Mouse (Mus musculus) heart, embryonic 14.5 days (tissue): ENCODE results near the gene Inafm2. TPM values are rescaled to one million over a fixed set of nuclear protein-coding genes. Genes with fewer than 3 reads are reported as not detected.

Experiments
- ATAC-seq: fragments of 200-750 bp; cut with Nextera tagmentation; 2 replicates; pipeline ENCODE4 v1.8.0; 2017; ENCODE audit warnings: low read depth, moderate TSS enrichment; ENCODE audit not compliant: insufficient number of reproducible peaks, insufficient read depth, low FRiP score
- H3K27ac ChIP-seq, 2 experiments: fragments of 200-500 bp in 1 of 2; fragments of 300-500 bp in 1 of 2; sonication (generic) in 1 of 2; replicated peaks in 1 of 2; 2 replicates each; pipeline ENCODE4 v1.5.1; 2012 to 2014; ENCODE audit warnings: low read depth in 2 of 2, low read length in 2 of 2, control low read depth in 1 of 2, mild to moderate bottlenecking in 1 of 2, mixed read lengths in 1 of 2; ENCODE audit not compliant: control insufficient read depth in 1 of 2, insufficient read depth in 1 of 2
- H3K27me3 ChIP-seq: fragments of 300-500 bp; sonication (generic); 2 replicates; pipeline ENCODE4 v1.6.1; 2014; ENCODE audit warnings: mild to moderate bottlenecking, low read length, control low read depth; ENCODE audit not compliant: control insufficient read depth, insufficient read depth
- H3K36me3 ChIP-seq: fragments of 300-500 bp; sonication (generic); 2 replicates; pipeline ENCODE4 v1.6.1; 2014; ENCODE audit warnings: mild to moderate bottlenecking, control low read depth, low read length, mixed read lengths; ENCODE audit not compliant: control insufficient read depth, insufficient read depth
- H3K4me1 ChIP-seq, 2 experiments: fragments of 200-500 bp in 1 of 2; fragments of 300-500 bp in 1 of 2; sonication (generic) in 1 of 2; 2 replicates each; pipeline ENCODE4 v1.6.1; 2012 to 2014; ENCODE audit warnings: low read length in 2 of 2, control low read depth in 1 of 2, mixed read lengths in 1 of 2; ENCODE audit not compliant: control insufficient read depth in 2 of 2, insufficient read depth in 2 of 2
- H3K4me2 ChIP-seq: fragments of 300-500 bp; sonication (generic); 2 replicates; pipeline ENCODE4 v1.6.1; 2014; ENCODE audit warnings: mild to moderate bottlenecking, low read length
- H3K4me3 ChIP-seq, 2 experiments: fragments of 200-500 bp in 1 of 2; fragments of 300-500 bp in 1 of 2; sonication (generic) in 1 of 2; 2 replicates each; pipeline ENCODE4 v1.5.1; 2012 to 2014; ENCODE audit warnings: low read length in 2 of 2, mild to moderate bottlenecking in 2 of 2, control low read depth in 1 of 2, low read depth in 1 of 2, moderate library complexity in 1 of 2; ENCODE audit not compliant: control insufficient read depth in 1 of 2, insufficient read depth in 1 of 2
- H3K9ac ChIP-seq: fragments of 300-500 bp; sonication (generic); 2 replicates; pipeline ENCODE4 v1.6.1; 2014; ENCODE audit warnings: mild to moderate bottlenecking, low read length
- H3K9me3 ChIP-seq: fragments of 300-500 bp; sonication (generic); 2 replicates; pipeline ENCODE4 v1.6.1; 2016; ENCODE audit warnings: low read length, control low read depth; ENCODE audit not compliant: control insufficient read depth
- WGBS: fragments of 180-500 bp; shearing (Covaris S2); extraction: QIAGEN DNeasy Blood & Tissue Kit; methylation state at CpG from one replicate; pipeline ENCODE4 v1.1.7; 2014; 5-methylcytosine and 5-hydroxymethylcytosine counted together
- polyA plus RNA-seq: library from polyadenylated mRNA; unstranded; fragments of >200 nt; fragmentation: Nextera tagmentation; extraction: Ambion mirVana; gene quantifications from 2 replicates; pipeline ENCODE4 v1.2.1, GENCODE M21; 2014

Gene Inafm2
- polyA plus RNA-seq, 1 experiment from 2014 or later, result 64.4 TPM

DNA sequence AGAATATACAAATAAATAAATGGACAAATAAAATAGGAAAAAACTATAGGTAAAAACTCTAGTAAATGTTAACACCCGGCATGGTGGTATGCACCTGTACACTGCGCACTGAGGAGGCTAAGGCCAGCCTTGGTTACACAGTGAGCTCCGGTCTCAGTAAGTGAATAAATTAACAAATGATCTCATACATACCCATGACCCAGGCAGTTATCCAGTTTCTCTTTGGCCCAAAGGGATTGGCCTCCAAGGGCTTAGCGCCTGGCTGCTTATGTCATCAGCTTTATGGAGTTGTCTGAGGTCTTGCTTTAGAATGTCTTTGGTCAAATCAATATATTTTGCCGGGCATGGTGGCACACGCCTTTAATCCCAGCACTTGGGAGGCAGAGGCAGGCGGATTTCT lies 38.1 kb downstream of the Inafm2 start:
- H3K27ac ChIP-seq, result no peak overlapping the region
- no peaks in the 10 kb centered on the region for H3K36me3 ChIP-seq
- no peak overlapping the region for H3K4me3 ChIP-seq
- H3K9ac ChIP-seq, result no peak overlapping the region
- H3K9me3 ChIP-seq, result no peaks in the 10 kb centered on the region
- no peak overlapping the region for H3K4me2 ChIP-seq
- no peak for ATAC-seq
- peaks cover 3 to 11% of the 10 kb centered on the region in 2 experiments; a peak in 3 of 4 replicates for H3K4me1 ChIP-seq
- peaks cover 11% of the 10 kb centered on the region for H3K27me3 ChIP-seq
- 87% methylated on average over 7 of the region's 7 CpGs for WGBS

DNA sequence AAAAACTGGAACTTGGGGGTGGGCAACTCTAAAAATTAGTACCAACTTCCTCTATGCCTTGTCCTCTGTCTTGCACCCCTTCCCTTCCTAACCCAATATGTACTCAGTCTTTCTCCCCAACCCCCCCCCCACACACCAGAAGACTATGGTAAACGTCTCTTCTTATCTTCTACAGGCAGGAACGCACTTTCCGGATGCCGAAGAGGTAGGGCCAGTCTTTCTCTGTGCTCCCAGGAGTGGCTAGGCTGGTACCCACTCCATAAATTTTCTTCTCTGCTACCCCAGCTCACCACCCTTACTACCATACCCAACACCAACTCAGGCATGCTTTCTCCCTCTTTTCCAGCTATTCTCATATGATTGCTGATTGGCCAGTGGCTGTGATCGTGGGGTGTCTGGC lies 41.0 kb downstream of the Inafm2 start:
- Histone ChIP-seq H3K9me3 (no peaks in the 10 kb centered on the region), H3K27ac (no peak overlapping the region), H3K4me2 (no peak overlapping the region), H3K4me1 (peaks cover 9 to 12% of the 10 kb centered on the region in 2 experiments), H3K4me3 (no peak overlapping the region), H3K27me3 (peaks cover 8% of the 10 kb centered on the region), H3K9ac (no peak overlapping the region), H3K36me3 (no peaks in the 10 kb centered on the region)
- 51% methylated on average over 5 of the region's 5 CpGs for WGBS
- no peak for ATAC-seq

- Histone ChIP-seq H3K27ac (no peak overlapping the region), H3K36me3 (no peaks in the 10 kb centered on the region), H3K4me1 (peaks cover 9 to 12% of the 10 kb centered on the region in 2 experiments), H3K9me3 (no peaks in the 10 kb centered on the region), H3K27me3 (peaks cover 8% of the 10 kb centered on the region), H3K9ac (no peak overlapping the region), H3K4me2 (no peak overlapping the region), H3K4me3 (no peak overlapping the region)
- ATAC-seq, result no peak
- 88% methylated on average over 11 of the region's 11 CpGs for WGBS
Measured at GRCm38 (mm10) chr2:118789501-118789900, 43.9 kb downstream of the Inafm2 start.

- ATAC-seq, result no peak
- Histone ChIP-seq H3K27ac (no peak overlapping the region), H3K36me3 (no peaks in the 10 kb centered on the region), H3K9me3 (no peaks in the 10 kb centered on the region), H3K9ac (no peak overlapping the region; the same call in 1 of the 2 replicates), H3K4me3 (peak overlapping the region in 1 of 2 experiments; percentile 25; a peak in 2 of 4 replicates), H3K4me1 (peaks cover 9 to 12% of the 10 kb centered on the region in 2 experiments), H3K27me3 (peaks cover 8% of the 10 kb centered on the region), H3K4me2 (peak overlapping the region; percentile 59)
- WGBS, result 52% methylated on average over 12 of the region's 12 CpGs
Measured at GRCm38 (mm10) chr2:118790221-118790550, 44.6 kb downstream of the Inafm2 start.

DNA sequence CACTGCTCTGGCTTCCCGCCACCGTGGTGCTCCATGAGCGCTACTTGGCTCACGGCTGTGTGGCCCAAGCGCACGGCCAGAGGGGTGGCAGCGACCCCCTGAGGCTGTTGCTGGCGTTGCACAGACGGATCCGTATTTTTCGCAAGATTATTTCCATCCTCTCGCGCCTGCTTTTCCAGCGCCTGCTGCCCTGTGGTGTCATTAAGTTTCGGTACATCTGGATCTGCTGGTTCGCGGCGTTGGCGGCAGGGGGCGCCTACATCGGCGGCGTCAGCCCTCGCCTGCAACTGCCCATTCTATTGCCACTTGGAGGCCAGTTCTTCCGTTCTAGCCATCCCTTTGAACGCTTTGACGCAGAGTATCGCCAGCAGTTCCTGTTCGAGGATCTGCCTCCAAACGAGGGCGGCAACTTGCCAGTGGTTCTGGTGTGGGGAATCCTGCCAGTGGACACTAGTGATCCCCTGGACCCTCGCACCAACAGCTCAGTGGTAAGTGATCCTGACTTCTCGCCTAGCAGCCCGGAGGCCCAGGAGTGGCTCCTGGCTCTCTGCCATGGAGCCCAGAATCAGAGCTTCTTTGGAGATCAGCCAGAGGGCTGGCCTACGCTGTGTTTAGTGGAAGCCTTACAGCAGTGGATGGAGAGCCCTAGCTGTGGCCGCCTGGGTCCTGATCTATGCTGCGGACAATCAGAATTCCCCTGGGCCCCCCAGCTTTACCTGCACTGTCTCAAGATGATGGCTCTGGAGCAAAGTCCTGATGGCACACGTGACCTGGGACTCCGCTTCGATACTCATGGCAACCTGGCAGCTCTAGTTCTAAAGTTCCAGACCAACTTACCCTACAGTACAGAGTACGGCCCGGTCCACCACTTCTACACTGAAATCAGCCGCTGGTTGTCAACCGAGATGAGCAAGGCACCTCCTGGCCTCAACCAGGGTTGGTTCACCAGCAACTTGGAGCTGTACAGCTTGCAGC lies 45.3 kb downstream of the Inafm2 start:
- Histone ChIP-seq H3K27me3 (peaks cover 8% of the 10 kb centered on the region), H3K9ac (no peak overlapping the region; the same call in 1 of the 2 replicates)

DNA sequence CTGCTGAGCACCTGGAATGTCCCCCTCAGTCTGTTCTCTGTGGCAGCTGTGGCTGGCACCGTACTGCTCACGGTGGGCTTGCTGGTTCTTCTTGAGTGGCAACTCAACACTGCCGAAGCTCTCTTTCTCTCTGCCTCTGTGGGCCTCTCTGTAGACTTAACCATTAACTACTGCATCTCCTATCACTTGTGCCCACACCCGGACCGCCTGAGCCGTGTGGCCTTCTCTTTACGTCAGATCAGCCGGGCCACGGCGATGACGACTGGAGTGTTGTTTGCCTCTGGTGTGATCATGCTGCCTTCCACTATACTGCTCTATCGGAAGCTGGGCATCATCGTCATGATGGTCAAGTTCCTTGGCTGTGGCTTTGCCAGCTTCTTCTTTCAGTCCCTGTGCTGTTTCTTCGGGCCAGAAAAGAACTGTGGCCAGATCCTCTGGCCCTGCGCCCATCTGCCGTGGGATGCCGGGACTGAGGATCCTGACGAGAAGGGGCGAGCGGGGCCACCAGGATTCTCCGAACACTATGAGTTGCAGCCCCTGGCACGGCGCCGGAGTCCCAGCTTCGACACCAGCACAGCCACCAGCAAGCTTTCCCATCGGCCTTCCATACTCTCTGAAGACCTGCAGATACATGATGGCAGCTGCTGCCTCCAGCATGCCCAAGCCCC lies 46.2 kb downstream of the Inafm2 start:
- H3K27me3 ChIP-seq, result peaks cover 8% of the 10 kb centered on the region
- no peak overlapping the region for H3K4me2 ChIP-seq
- 91% methylated on average over 26 of the region's 26 CpGs for WGBS
- no peak overlapping the region for H3K9ac ChIP-seq
- no peak for ATAC-seq
- no peak overlapping the region for H3K27ac ChIP-seq
- no peak overlapping the region for H3K4me3 ChIP-seq
- H3K4me1 ChIP-seq, result peaks cover 9 to 12% of the 10 kb centered on the region in 2 experiments
- no peaks in the 10 kb centered on the region for H3K36me3 ChIP-seq
- no peaks in the 10 kb centered on the region for H3K9me3 ChIP-seq

More for the DNA sequence above, 45.3 kb downstream of the Inafm2 start:
- H3K4me2 ChIP-seq, result peak overlapping the region; percentile 59
- 19% methylated on average over 44 of the region's 44 CpGs for WGBS
- H3K36me3 ChIP-seq, result no peaks in the 10 kb centered on the region
- peak; percentile 51 for ATAC-seq
- no peaks in the 10 kb centered on the region for H3K9me3 ChIP-seq
- H3K4me3 ChIP-seq, result peak overlapping the region; percentile 25 to 31; a peak in 3 of 4 replicates
- H3K4me1 ChIP-seq, result peaks cover 9 to 12% of the 10 kb centered on the region in 2 experiments
- H3K27ac ChIP-seq, result no peak overlapping the region

- ATAC-seq, result no peak
- H3K27me3 ChIP-seq, result peaks cover 8% of the 10 kb centered on the region
- H3K4me3 ChIP-seq, result no peak overlapping the region
- H3K27ac ChIP-seq, result no peak overlapping the region
- no peaks in the 10 kb centered on the region for H3K9me3 ChIP-seq
- H3K4me1 ChIP-seq, result peaks cover 9 to 12% of the 10 kb centered on the region in 2 experiments
- 68% methylated on average over 4 of the region's 4 CpGs for WGBS
- no peaks in the 10 kb centered on the region for H3K36me3 ChIP-seq
- H3K9ac ChIP-seq, result no peak overlapping the region
- no peak overlapping the region for H3K4me2 ChIP-seq
Measured at GRCm38 (mm10) chr2:118792259-118792613, 46.7 kb downstream of the Inafm2 start.
